Mouse (Mus musculus): ENCODE measurements around the gene Olfr287. TPM values are rescaled to one million over a fixed set of nuclear protein-coding genes. Genes with fewer than 3 reads are reported as not detected.

Gene Olfr287
- total and polyA plus RNA-seq, 2 experiments, result not detected

GRCm38 (mm10) chr15:98226096-98226495, 5.2 kb upstream of the Olfr287 start:
- no peaks in the 10 kb centered on the region for H3K4me1 ChIP-seq (ENCODE audit: control insufficient read depth, insufficient read depth, low read length)
- H3K36me3 ChIP-seq (ENCODE audit: control insufficient read depth, insufficient read depth, low read length), result no peaks in the 10 kb centered on the region
- H3K79me2 ChIP-seq (ENCODE audit: control insufficient read depth, insufficient read depth, low read length), result no peaks in the 10 kb centered on the region
- TF ChIP-seq CTCF (IDR thresholded peaks at IDR 0.05; ENCODE audit: low read depth, low read length) (no peak), POLR2A (IDR thresholded peaks at IDR 0.05; ENCODE audit: extremely low read depth, insufficient read depth, low read length) (no peak)
- no peak overlapping the region for H3K27ac ChIP-seq (replicated peaks; ENCODE audit: insufficient read depth, low read depth, low read length)
- H3K4me3 ChIP-seq (ENCODE audit: insufficient read depth, low read depth, low read length), result no peak overlapping the region
- 0 out of 2 replicates have a peak, but pooled peaks cover 2% of the 10 kb centered on the region for H3K27me3 ChIP-seq (ENCODE audit: control insufficient read depth, insufficient read depth, low read length)
- no peak for DNase-seq (ENCODE audit: extremely low read depth, low read depth, low spot score)
- 85% methylated on average over 7 of the region's 7 CpGs for WGBS
- H3K9ac ChIP-seq (ENCODE audit: low read depth, low read length), result no peak overlapping the region

- H3K36me3 ChIP-seq (ENCODE audit: control insufficient read depth, insufficient read depth, low read length), result no peaks in the 10 kb centered on the region
- TF ChIP-seq POLR2A (IDR thresholded peaks at IDR 0.05; ENCODE audit: extremely low read depth, insufficient read depth, low read length) (no peak), CTCF (IDR thresholded peaks at IDR 0.05; ENCODE audit: low read depth, low read length) (no peak)
- no peak for DNase-seq (ENCODE audit: extremely low read depth, low read depth, low spot score)
Observed at GRCm38 (mm10) chr15:98225610-98226009, 4.8 kb upstream of the Olfr287 start.

GRCm38 (mm10) chr15:98222377-98222776, 1.5 kb upstream of the Olfr287 start:
- Histone ChIP-seq H3K79me2 (ENCODE audit: control insufficient read depth, insufficient read depth, low read length) (no peaks in the 10 kb centered on the region), H3K4me1 (ENCODE audit: control insufficient read depth, insufficient read depth, low read length) (no peaks in the 10 kb centered on the region), H3K4me3 (ENCODE audit: insufficient read depth, low read depth, low read length) (no peak overlapping the region), H3K27me3 (ENCODE audit: control insufficient read depth, insufficient read depth, low read length) (0 out of 2 replicates have a peak, but pooled peaks cover 2% of the 10 kb centered on the region), H3K9ac (ENCODE audit: low read depth, low read length) (no peak overlapping the region), H3K36me3 (ENCODE audit: control insufficient read depth, insufficient read depth, low read length) (no peaks in the 10 kb centered on the region), H3K27ac (replicated peaks; ENCODE audit: insufficient read depth, low read depth, low read length) (no peak overlapping the region)
- DNase-seq (ENCODE audit: extremely low read depth, low read depth, low spot score), result no peak
- TF ChIP-seq POLR2A (IDR thresholded peaks at IDR 0.05; ENCODE audit: extremely low read depth, insufficient read depth, low read length), result no peak
- no peak for TF ChIP-seq CTCF (IDR thresholded peaks at IDR 0.05; ENCODE audit: low read depth, low read length)

More at GRCm38 (mm10) chr15:98225610-98226009, 4.8 kb upstream of the Olfr287 start:
- H3K27ac ChIP-seq (replicated peaks; ENCODE audit: insufficient read depth, low read depth, low read length), result no peak overlapping the region
- H3K9ac ChIP-seq (ENCODE audit: low read depth, low read length), result no peak overlapping the region
- 54% methylated on average over 16 of the region's 16 CpGs for WGBS
- H3K4me3 ChIP-seq (ENCODE audit: insufficient read depth, low read depth, low read length), result no peak overlapping the region
- H3K4me1 ChIP-seq (ENCODE audit: control insufficient read depth, insufficient read depth, low read length), result no peaks in the 10 kb centered on the region
- 0 out of 2 replicates have a peak, but pooled peaks cover 2% of the 10 kb centered on the region for H3K27me3 ChIP-seq (ENCODE audit: control insufficient read depth, insufficient read depth, low read length)
- H3K79me2 ChIP-seq (ENCODE audit: control insufficient read depth, insufficient read depth, low read length), result no peaks in the 10 kb centered on the region

- 51% methylated on average over 5 of the region's 5 CpGs for WGBS
- H3K9ac ChIP-seq (ENCODE audit: low read depth, low read length), result no peak overlapping the region
- no peaks in the 10 kb centered on the region for H3K27me3 ChIP-seq (ENCODE audit: control insufficient read depth, insufficient read depth, low read length)
- no peak overlapping the region for H3K4me3 ChIP-seq (ENCODE audit: insufficient read depth, low read depth, low read length)
- DNase-seq (ENCODE audit: extremely low read depth, low read depth, low spot score), result no peak
- no peaks in the 10 kb centered on the region for H3K36me3 ChIP-seq (ENCODE audit: control insufficient read depth, insufficient read depth, low read length)
- H3K79me2 ChIP-seq (ENCODE audit: control insufficient read depth, insufficient read depth, low read length), result no peaks in the 10 kb centered on the region
- no peaks in the 10 kb centered on the region for H3K4me1 ChIP-seq (ENCODE audit: control insufficient read depth, insufficient read depth, low read length)
- no peak for TF ChIP-seq POLR2A (IDR thresholded peaks at IDR 0.05; ENCODE audit: extremely low read depth, insufficient read depth, low read length)
- TF ChIP-seq CTCF (IDR thresholded peaks at IDR 0.05; ENCODE audit: low read depth, low read length), result no peak
- H3K27ac ChIP-seq (replicated peaks; ENCODE audit: insufficient read depth, low read depth, low read length), result no peak overlapping the region
Observed at GRCm38 (mm10) chr15:98214130-98214529, 6.7 kb downstream of the Olfr287 start.

- no peak for DNase-seq (ENCODE audit: extremely low read depth, low read depth, low spot score)
- Histone ChIP-seq H3K36me3 (ENCODE audit: control insufficient read depth, insufficient read depth, low read length) (no peaks in the 10 kb centered on the region), H3K27ac (replicated peaks; ENCODE audit: insufficient read depth, low read depth, low read length) (no peak overlapping the region), H3K4me3 (ENCODE audit: insufficient read depth, low read depth, low read length) (no peak overlapping the region), H3K79me2 (ENCODE audit: control insufficient read depth, insufficient read depth, low read length) (no peaks in the 10 kb centered on the region), H3K4me1 (ENCODE audit: control insufficient read depth, insufficient read depth, low read length) (no peaks in the 10 kb centered on the region), H3K9ac (ENCODE audit: low read depth, low read length) (no peak overlapping the region), H3K27me3 (ENCODE audit: control insufficient read depth, insufficient read depth, low read length) (no peaks in the 10 kb centered on the region)
- 68% methylated on average over 5 of the region's 5 CpGs for WGBS
- TF ChIP-seq CTCF (IDR thresholded peaks at IDR 0.05; ENCODE audit: low read depth, low read length) (no peak), POLR2A (IDR thresholded peaks at IDR 0.05; ENCODE audit: extremely low read depth, insufficient read depth, low read length) (no peak)
Observed at GRCm38 (mm10) chr15:98213336-98213870, 7.5 kb downstream of the Olfr287 start.

GRCm38 (mm10) chr15:98209676-98210075, 11.2 kb downstream of the Olfr287 start:
- DNase-seq (ENCODE audit: extremely low read depth, low read depth, low spot score), result no peak
- 70% methylated on average over 7 of the region's 7 CpGs for WGBS
- no peak overlapping the region for H3K9ac ChIP-seq (ENCODE audit: low read depth, low read length)
- H3K4me3 ChIP-seq (ENCODE audit: insufficient read depth, low read depth, low read length), result no peak overlapping the region
- H3K36me3 ChIP-seq (ENCODE audit: control insufficient read depth, insufficient read depth, low read length), result no peaks in the 10 kb centered on the region
- no peak overlapping the region for H3K27ac ChIP-seq (replicated peaks; ENCODE audit: insufficient read depth, low read depth, low read length)
- no peak for TF ChIP-seq POLR2A (IDR thresholded peaks at IDR 0.05; ENCODE audit: extremely low read depth, insufficient read depth, low read length)
- TF ChIP-seq CTCF (IDR thresholded peaks at IDR 0.05; ENCODE audit: low read depth, low read length), result no peak
- no peaks in the 10 kb centered on the region for H3K4me1 ChIP-seq (ENCODE audit: control insufficient read depth, insufficient read depth, low read length)
- H3K27me3 ChIP-seq (ENCODE audit: control insufficient read depth, insufficient read depth, low read length), result no peaks in the 10 kb centered on the region
- no peaks in the 10 kb centered on the region for H3K79me2 ChIP-seq (ENCODE audit: control insufficient read depth, insufficient read depth, low read length)

All from liver, adult 2 months (tissue).